Mouse (Mus musculus) CD4-positive, CD25-positive, alpha-beta regulatory T cell, adult 2 months (primary cell): ENCODE measurements around the gene Ptbp1.
A peak's percentile ranks its signal among the peaks of the same experiment; 100 is the strongest.

ENCODE experiments used
- DNase-seq: peaks from one replicate; pipeline ENCODE4 v3.0.0-alpha.2; 2012; ENCODE audit warnings: low read depth, low spot score

Ptbp1 gene

DNA sequence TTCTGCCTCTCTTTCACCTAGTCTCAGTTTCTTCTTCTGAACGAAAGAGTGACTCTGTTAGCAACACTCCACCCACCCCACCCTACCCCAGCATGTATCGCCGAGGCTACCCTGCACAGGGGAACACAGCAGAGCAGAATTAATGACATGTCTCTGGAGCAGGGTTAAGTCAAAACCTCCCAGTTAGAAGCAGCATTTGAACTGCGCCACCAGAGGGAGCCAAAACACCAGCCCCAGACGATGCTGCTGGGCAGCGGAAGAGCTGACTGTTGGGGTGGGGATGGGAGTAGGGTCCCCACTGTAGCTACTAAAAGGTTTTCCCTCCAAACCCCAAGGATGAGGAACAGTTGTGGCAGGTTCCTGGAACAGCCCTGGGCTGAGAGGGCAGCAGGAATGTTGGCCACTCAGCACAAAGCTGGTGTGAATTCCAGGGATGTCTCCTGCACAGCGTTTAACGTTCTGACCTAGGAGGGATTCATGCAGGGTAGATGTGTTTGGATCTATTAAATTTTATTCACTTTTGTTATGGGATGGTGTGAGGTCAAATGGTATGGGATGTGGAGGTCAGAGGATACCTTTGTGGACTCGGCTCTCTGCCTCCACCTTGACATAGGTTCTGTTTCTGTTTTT is 19.3 kb upstream of the Ptbp1 start:
- DNase-seq = peak; percentile 90

- peak; percentile 42 for DNase-seq
Measured at GRCm38 (mm10) chr10:79836918-79837317, 17.3 kb upstream of the Ptbp1 start.

- no peak for DNase-seq
Measured at GRCm38 (mm10) chr10:79838151-79838550, 16.1 kb upstream of the Ptbp1 start.

- no peak for DNase-seq
Measured at GRCm38 (mm10) chr10:79840091-79840490, 14.1 kb upstream of the Ptbp1 start.

DNA sequence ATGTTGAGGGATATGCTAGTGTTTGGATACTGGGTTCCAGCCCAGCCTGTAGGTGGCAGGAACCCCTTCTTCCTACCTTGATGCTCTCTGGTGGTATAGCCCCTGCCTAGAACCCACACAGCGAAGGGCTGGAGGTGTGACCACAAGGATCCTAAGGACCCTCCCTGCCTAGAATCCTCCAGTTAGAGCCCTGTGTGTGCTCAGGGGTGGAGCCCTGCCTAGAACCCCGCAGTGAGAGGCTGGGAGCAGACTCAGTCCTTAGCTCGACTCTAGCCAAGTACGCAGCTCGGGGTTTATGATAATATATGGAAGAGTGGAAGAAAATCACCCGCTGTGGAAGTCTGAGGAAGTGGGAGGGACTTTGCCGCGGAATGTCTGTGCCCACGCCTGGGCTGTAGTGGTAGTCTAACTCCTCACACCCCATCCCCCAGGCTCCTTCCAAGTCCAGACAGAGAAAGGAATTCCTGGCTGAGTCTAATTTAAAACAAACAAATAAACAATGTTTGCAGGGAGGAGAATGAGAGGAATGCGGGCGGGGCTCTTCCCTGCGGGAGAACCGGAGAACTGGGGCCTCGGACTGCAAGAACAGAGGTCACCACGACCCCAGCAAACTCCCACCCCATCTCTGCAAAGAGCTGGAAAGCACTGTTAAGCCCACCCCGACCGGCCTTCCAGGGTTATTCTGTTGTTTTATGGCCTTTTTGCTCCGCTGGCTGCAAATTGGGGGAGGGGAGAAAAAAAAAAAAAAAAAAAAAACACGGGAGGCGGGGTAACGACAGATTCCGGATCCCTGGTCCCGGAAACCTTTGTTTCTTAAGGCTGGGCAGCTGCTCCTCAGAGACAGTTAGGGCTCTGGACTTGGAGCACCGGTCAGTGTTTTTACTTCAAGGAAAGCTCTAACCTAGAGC is 13.3 kb upstream of the Ptbp1 start:
- DNase-seq = peak; percentile 32

GRCm38 (mm10) chr10:79842322-79842721 is 11.9 kb upstream of the Ptbp1 start:
- DNase-seq = no peak

- no peak for DNase-seq
Measured at GRCm38 (mm10) chr10:79843476-79843875, 10.8 kb upstream of the Ptbp1 start.

GRCm38 (mm10) chr10:79846553-79846952 is 7.7 kb upstream of the Ptbp1 start:
- DNase-seq = no peak

GRCm38 (mm10) chr10:79849941-79850628 is 4.1 kb upstream of the Ptbp1 start:
- DNase-seq = peak; percentile 54

GRCm38 (mm10) chr10:79851653-79852052 is 2.6 kb upstream of the Ptbp1 start:
- DNase-seq = no peak

GRCm38 (mm10) chr10:79852107-79852789 is 2.0 kb upstream of the Ptbp1 start:
- peak; percentile 55 for DNase-seq

- no peak for DNase-seq
Measured at GRCm38 (mm10) chr10:79852827-79853226, 1.4 kb upstream of the Ptbp1 start.

- DNase-seq = peak; percentile 64
Measured at GRCm38 (mm10) chr10:79853392-79853791, 835 bp upstream of the Ptbp1 start.

DNA sequence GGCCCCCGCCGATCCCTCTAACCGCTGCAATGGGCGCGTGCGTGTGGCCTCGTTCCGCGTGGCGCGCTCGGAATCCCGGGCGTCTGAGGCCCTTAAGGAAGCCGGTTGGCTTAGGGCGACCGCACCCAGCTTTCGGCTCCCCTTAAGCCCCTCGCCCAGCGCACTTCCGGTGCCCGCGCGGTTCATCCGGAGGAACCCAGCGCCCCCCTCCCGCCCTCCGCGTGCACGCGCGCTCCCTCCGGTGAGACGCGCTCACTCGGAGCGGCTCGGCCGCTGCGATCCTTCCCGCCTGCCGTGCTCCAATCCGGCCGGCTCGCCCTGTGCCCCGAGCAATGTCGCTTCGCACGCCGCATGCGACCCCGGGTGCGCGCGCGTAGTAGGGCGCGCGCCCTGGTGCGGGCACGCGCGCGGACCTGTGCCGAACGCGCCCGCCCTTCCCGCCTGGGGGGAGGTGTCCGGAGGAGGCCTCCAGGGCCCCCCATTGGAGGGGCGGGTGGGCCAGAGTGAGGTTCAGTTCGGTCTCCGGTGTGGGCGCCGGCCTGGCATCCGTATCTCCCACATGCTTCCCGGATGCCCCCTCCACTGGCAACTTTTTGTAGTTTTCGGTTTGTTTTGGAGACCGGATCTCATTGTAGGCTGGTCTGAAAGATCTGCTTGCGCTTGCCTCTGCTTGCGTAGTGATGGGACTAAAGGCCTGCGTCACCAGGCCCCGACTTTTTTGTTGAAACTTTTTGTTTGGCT is 744 bp downstream of the Ptbp1 start:
- peak; percentile 84 for DNase-seq

DNA sequence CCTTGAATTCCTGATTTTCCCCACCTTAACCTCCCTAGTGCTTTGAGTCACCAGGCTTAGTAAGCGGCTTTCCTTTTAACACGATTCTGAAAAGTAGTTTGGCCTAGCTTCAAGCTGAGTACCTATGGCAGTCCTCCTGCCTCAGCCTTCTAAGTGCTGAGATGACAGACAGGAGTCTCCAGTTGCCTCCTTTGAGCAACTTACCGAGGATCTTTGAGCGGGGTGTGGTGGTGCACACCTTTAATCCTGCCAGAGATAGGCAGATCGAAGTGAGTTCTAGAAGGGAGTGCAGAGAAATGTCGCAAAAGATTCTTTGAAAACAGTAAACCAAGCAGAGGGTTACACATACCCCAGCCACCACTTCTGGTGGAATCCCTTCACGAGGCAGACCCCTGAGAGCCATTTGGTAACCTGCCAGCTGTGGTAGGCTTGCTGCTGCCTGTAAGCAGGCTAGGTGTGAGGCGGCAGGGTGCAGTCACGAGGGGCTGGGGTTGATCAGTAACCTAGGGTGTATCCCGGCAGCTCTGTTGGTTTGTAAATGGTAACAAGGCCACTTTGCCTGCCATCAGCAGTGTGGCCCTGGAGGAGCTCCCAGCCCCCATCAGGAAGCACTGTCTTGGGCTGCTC is 1.4 kb downstream of the Ptbp1 start:
- DNase-seq = peak; percentile 60

DNA sequence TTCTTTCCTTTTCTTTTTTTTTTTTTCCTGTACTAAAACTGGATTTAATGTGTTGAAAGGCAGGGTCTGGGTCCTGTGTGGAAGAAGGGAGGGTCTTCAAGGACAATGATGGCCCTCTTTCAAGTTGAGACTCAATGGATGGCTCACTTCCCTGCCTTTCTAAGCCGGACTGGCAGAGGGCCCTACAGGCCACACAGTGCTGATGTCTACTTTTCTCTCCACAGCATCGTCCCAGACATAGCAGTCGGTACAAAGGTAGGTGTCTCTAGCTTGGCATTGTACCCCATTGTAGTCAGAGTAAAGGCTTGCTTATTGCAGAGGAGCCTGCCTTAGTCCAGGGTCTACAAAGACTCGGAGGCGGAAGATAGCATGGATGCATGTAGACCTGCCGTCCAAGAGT is 2.1 kb downstream of the Ptbp1 start:
- DNase-seq = no peak

DNA sequence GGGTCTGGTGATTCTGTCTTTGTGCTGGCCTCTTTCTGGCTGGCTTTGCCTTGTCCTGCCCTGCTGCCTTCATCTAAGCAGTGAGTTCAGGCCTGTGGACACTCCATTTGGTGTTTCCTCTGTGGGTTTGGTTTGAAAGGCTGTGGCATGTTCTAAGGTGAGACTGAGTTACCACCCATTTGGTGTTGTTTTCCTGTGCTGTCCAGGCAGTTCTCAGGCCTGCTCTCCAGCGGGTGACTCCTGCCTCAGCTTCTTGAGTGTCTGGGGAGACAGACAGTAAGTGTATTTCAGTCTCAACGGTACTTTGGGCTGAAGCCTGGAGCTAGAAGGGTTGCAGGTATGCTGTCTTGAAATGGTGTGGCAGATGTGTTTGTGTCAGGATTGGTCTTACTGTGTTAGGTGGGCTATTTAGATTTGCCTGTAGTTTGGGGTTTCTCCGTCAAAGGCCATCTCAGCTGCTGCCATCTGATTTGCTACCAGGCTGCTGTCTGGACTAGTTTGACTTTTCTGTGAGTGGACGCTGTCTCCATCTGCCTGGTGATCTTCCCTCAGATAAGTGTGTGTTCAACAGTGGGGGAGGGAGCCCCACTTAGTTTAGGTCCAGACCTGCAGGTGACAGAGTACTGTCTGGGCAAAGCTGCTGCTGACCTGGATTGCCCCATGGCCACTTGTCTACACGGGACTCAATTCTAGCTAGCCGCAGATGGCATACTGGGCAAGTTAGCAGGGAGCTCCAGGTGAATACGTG is 2.7 kb downstream of the Ptbp1 start:
- peak; percentile 27 for DNase-seq

- DNase-seq = peak; percentile 78
Measured at GRCm38 (mm10) chr10:79857452-79857811, 3.2 kb downstream of the Ptbp1 start.

DNA sequence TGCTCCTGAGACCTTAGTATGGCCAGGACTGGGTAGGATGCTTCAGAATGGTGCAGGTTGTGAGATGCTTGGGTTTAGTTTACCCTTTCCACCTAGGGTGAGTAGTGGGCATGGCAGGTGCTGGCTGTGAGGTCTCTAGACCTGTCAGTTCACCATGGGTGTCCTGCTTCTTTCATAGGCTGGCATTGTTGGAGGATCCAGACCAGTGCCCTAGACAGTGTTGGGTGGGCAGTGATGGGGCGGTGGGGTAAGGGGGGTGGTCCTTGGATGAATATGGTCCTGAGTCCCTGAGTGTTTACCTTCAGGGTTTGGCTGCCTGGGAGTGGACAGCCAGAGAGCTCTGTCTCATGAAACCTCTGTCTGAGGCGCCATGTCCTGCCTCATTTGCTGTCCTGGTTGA is 3.7 kb downstream of the Ptbp1 start:
- no peak for DNase-seq
